ENCODE assay signal across 31 mouse cellular contexts in genomic region chr19:56762686-56763085, GRCm38 (mm10). TPM values are rescaled to one million over a fixed set of nuclear protein-coding genes. Genes with fewer than 3 reads are reported as not detected.
DNase-seq lines count a peak whose midpoint lies in the region; ATAC-seq and TF ChIP-seq lines count a peak whose summit lies in the region.
"Had no signal": no experiment of that assay in that cellular context is flagged by ENCODE, and none has a peak within 500 bp of the region (broad histone marks: within the 10 kb centered on the region; RNA-seq: fewer than 3 reads in every experiment).

No protein-coding gene starts in this region.

- TF ChIP-seq CTCF in midbrain, postnatal 0 days (IDR thresholded peaks at IDR 0.05) = no peak
- peak; percentile 16; the same call in 1 of the 2 replicates for TF ChIP-seq CTCF in cerebellum, adult 2 months (IDR thresholded peaks at IDR 0.05; ENCODE audit: borderline replicate concordance, insufficient read depth, low read depth, low read length)

- no peak overlapping the region for H3K27ac ChIP-seq in midbrain, postnatal 0 days (ENCODE audit: low read depth, low read length)
- no peak overlapping the region for H3K27ac ChIP-seq in midbrain, embryonic 16.5 days (ENCODE audit: low read length)
- no peak overlapping the region for H3K27ac ChIP-seq in cerebellum, adult 2 months (ENCODE audit: insufficient read depth, low read length)
- H3K27ac ChIP-seq: gastrocnemius, adult 2 months; heart, adult 2 months; heart, embryonic 13.5 days; hindbrain, embryonic 12.5 days; hindbrain, postnatal 0 days; intestine, embryonic 15.5 days; kidney, postnatal 0 days; limb, embryonic 10.5 days; limb, embryonic 15.5 days; liver, embryonic 13.5 days; neural tube, embryonic 13.5 days had no signal

- H3K27me3 ChIP-seq in midbrain, postnatal 0 days (ENCODE audit: insufficient read depth, low read length) = no peaks in the 10 kb centered on the region
- no peaks in the 10 kb centered on the region for H3K27me3 ChIP-seq in midbrain, embryonic 16.5 days (ENCODE audit: control insufficient read depth, insufficient read depth, low read depth, low read length)
- no peaks in the 10 kb centered on the region for H3K27me3 ChIP-seq in cerebellum, adult 2 months (ENCODE audit: control insufficient read depth, insufficient read depth, low read length)
- H3K27me3 ChIP-seq: heart, embryonic 13.5 days; hindbrain, embryonic 12.5 days; intestine, embryonic 15.5 days; limb, embryonic 15.5 days; neural tube, embryonic 13.5 days had no signal

- no peaks in the 10 kb centered on the region for H3K4me1 ChIP-seq in midbrain, postnatal 0 days (ENCODE audit: insufficient read depth, low read length)
- no peaks in the 10 kb centered on the region for H3K4me1 ChIP-seq in midbrain, embryonic 16.5 days (ENCODE audit: control insufficient read depth, insufficient read depth, low read length)
- peaks cover 7% of the 10 kb centered on the region for H3K4me1 ChIP-seq in cerebellum, adult 2 months (ENCODE audit: control insufficient read depth, insufficient read depth, low read length)
- H3K4me1 ChIP-seq: hindbrain, embryonic 12.5 days; intestine, embryonic 15.5 days; limb, embryonic 10.5 days; limb, embryonic 15.5 days; liver, embryonic 13.5 days; neural tube, embryonic 13.5 days had no signal

- no peak overlapping the region for H3K4me3 ChIP-seq in midbrain, postnatal 0 days (ENCODE audit: low read depth, low read length)
- H3K4me3 ChIP-seq in midbrain, embryonic 16.5 days (ENCODE audit: low read depth, low read length) = no peak overlapping the region
- no peak overlapping the region for H3K4me3 ChIP-seq in cerebellum, adult 2 months (replicated peaks; ENCODE audit: insufficient read depth, low read depth, low read length)
- H3K4me3 ChIP-seq: erythroblast, embryonic 14.5 days; gastrocnemius, adult 2 months; heart, adult 2 months; heart, embryonic 13.5 days; hindbrain, embryonic 12.5 days; intestine, embryonic 15.5 days; limb, embryonic 10.5 days; limb, embryonic 15.5 days; liver, embryonic 13.5 days; neural tube, embryonic 13.5 days had no signal

- H3K36me3 ChIP-seq in midbrain, postnatal 0 days (ENCODE audit: insufficient read depth, low read length) = no peaks in the 10 kb centered on the region
- H3K36me3 ChIP-seq in midbrain, embryonic 16.5 days (ENCODE audit: control insufficient read depth, insufficient read depth, low read length) = no peaks in the 10 kb centered on the region
- H3K36me3 ChIP-seq: heart, embryonic 13.5 days; hindbrain, embryonic 12.5 days; intestine, embryonic 15.5 days; limb, embryonic 10.5 days; limb, embryonic 15.5 days; liver, embryonic 13.5 days; neural tube, embryonic 13.5 days had no signal

- no peak overlapping the region for H3K4me2 ChIP-seq in midbrain, postnatal 0 days (ENCODE audit: low read depth, low read length, poor library complexity, severe bottlenecking)
- H3K4me2 ChIP-seq in midbrain, embryonic 16.5 days (ENCODE audit: low read length) = no peak overlapping the region
- H3K4me2 ChIP-seq: heart, embryonic 13.5 days; hindbrain, embryonic 12.5 days; intestine, embryonic 15.5 days; limb, embryonic 15.5 days; liver, embryonic 13.5 days; neural tube, embryonic 13.5 days had no signal

- no peak for ATAC-seq in midbrain, postnatal 0 days (ENCODE audit: low FRiP score)
- no peak for ATAC-seq in midbrain, embryonic 16.5 days
- no peak for ATAC-seq in granulocyte monocyte progenitor cell, adult 5-6 weeks (replicated peaks; ENCODE audit: poor library complexity, severe bottlenecking)
- ATAC-seq: CD4-positive, CD25-positive, alpha-beta regulatory T cell, adult 4 months; forebrain, embryonic 16.5 days; hindbrain, postnatal 0 days; intestine, embryonic 15.5 days; lung, postnatal 0 days had no signal

- no peaks in the 10 kb centered on the region for H3K9me3 ChIP-seq in midbrain, postnatal 0 days (ENCODE audit: low read length)
- H3K9me3 ChIP-seq in midbrain, embryonic 16.5 days (replicated peaks; ENCODE audit: control insufficient read depth, low read length, poor library complexity, severe bottlenecking) = no peaks in the 10 kb centered on the region
- H3K9me3 ChIP-seq: heart, embryonic 13.5 days; hindbrain, embryonic 12.5 days; intestine, embryonic 15.5 days; limb, embryonic 10.5 days; limb, embryonic 15.5 days; liver, embryonic 13.5 days; neural tube, embryonic 13.5 days had no signal

- no peak for TF ChIP-seq POLR2A in cerebellum, adult 2 months (IDR thresholded peaks at IDR 0.05; ENCODE audit: borderline replicate concordance, insufficient read depth, low read length)

- no peak overlapping the region for H3K9ac ChIP-seq in midbrain, postnatal 0 days (replicated peaks; ENCODE audit: low read length, poor library complexity, severe bottlenecking)
- no peak overlapping the region for H3K9ac ChIP-seq in midbrain, embryonic 16.5 days (ENCODE audit: low read depth, low read length)
- H3K9ac ChIP-seq: heart, embryonic 13.5 days; hindbrain, embryonic 12.5 days; intestine, embryonic 15.5 days; limb, embryonic 15.5 days; liver, embryonic 13.5 days; neural tube, embryonic 13.5 days had no signal

- peak; percentile 22 for DNase-seq in midbrain, postnatal 0 days (ENCODE audit: low spot score)
- peak; percentile 23 to 56 for DNase-seq in cerebellum, adult 2 months
- peak; percentile 48 to 62 for DNase-seq in cerebellum, postnatal 14 days
- DNase-seq in right cerebral cortex, postnatal 14 days = no peak
- no peak for DNase-seq in thymus, postnatal 14 days
- DNase-seq: adrenal gland, adult 2 months; gastrocnemius, adult 2 months; gastrocnemius, postnatal 36 days; heart, adult 2 months; heart, postnatal 14 days; kidney, adult 8-10 months; kidney, postnatal 4 days; liver, embryonic 13.5 days; lung, adult 18-20 months; lung, postnatal 4 days; thymus, adult 2 months had no signal

- 94% methylated on average over 4 of the region's 4 CpGs for WGBS in midbrain, postnatal 0 days
- WGBS in midbrain, embryonic 16.5 days = 96% methylated on average over 4 of the region's 4 CpGs
- 21% methylated on average over 4 of the region's 4 CpGs for WGBS in cerebellum, adult 2 months

RNA-seq across cellular contexts. Expression of gene Adrb1, which starts 40.7 kb away (rescaled TPM):
- total RNA-seq in midbrain, postnatal 0 days (2014; rRNA removed) = 5.1 and 7.6 TPM in 2 replicates
- 2.0 and 2.9 TPM in 2 replicates for polyA plus RNA-seq in midbrain, postnatal 0 days (2015; fragmentation: Nextera tagmentation; extraction: Ambion mirVana)
- polyA plus RNA-seq in midbrain, embryonic 16.5 days (2015; fragmentation: Nextera tagmentation; extraction: Ambion mirVana) = 1.0 and 1.3 TPM in 2 replicates
- 4.0 and 4.1 TPM in 2 replicates for polyA plus RNA-seq in cerebellum, adult 2 months (2012; rRNA removed)
- total RNA-seq in granulocyte monocyte progenitor cell, adult 5-6 weeks (2014; fragmentation: Nextera tagmentation) = not detected in 2 replicates
- not detected in 2 replicates for total RNA-seq in granulocyte monocyte progenitor cell, adult 5-6 weeks (2017)
- total RNA-seq: common myeloid progenitor, adult 5-6 weeks had no signal
- polyA plus RNA-seq: CD4-positive, CD25-positive, alpha-beta regulatory T cell, adult 4 months had no signal

RNA-seq across cellular contexts. Expression of gene Ccdc186, which starts 59.3 kb away (rescaled TPM):
- 13.5 and 30.1 TPM in 2 replicates for total RNA-seq in midbrain, postnatal 0 days (2014; rRNA removed)
- 16.8 and 20.8 TPM in 2 replicates for polyA plus RNA-seq in midbrain, postnatal 0 days (2015; fragmentation: Nextera tagmentation; extraction: Ambion mirVana)
- 22.2 and 27.3 TPM in 2 replicates for polyA plus RNA-seq in midbrain, embryonic 16.5 days (2015; fragmentation: Nextera tagmentation; extraction: Ambion mirVana)
- polyA plus RNA-seq in cerebellum, adult 2 months (2012; rRNA removed) = 24.3 and 24.4 TPM in 2 replicates
- 3.4 and 8.7 TPM in 2 replicates for total RNA-seq in granulocyte monocyte progenitor cell, adult 5-6 weeks (2014; fragmentation: Nextera tagmentation)
- total RNA-seq in granulocyte monocyte progenitor cell, adult 5-6 weeks (2017) = 12.7 and 20.6 TPM in 2 replicates

Comparison
In these comparisons a context has a peak if more than half of its experiments do, and no peak if none do; other contexts are left out.
1. DNase-seq: peak in midbrain, postnatal 0 days (single experiment), cerebellum, adult 2 months (2 of 2) and cerebellum, postnatal 14 days (2 of 2); none in right cerebral cortex, postnatal 14 days (single experiment) and thymus, postnatal 14 days (single experiment).